Mouse (Mus musculus): ENCODE results near the gene Lsg1.

Lsg1 gene

DNA sequence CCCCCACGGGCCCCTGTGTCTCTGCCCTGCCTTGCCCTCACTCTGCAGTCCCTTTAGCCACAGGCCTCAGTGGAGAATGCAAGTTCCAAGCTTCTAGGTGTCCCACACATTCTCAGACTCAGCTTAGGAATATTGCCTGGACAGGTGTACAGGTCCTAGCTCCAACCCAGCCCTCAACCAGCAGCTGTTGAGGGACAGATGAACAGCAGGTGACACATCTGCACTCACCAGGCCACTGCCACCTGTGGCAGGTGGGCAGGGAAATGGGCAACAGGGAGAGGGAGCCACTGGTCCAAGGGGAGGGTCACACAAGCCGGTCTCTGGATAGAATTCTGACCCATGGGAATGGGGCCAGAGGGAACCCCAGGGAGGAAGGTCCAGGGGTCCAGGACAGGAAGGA, 59.5 kb downstream of the Lsg1 start:
- in situ Hi-C loops (cut with MboI; ENCODE audit: unreplicated experiment in 2 of 2), result loop anchor here in 1 of 2 experiments (10.0 to 25.0 kb wide), 2 partner anchors 1683 to 1941 kb away; no protein-coding TSS in a partner anchor

DNA sequence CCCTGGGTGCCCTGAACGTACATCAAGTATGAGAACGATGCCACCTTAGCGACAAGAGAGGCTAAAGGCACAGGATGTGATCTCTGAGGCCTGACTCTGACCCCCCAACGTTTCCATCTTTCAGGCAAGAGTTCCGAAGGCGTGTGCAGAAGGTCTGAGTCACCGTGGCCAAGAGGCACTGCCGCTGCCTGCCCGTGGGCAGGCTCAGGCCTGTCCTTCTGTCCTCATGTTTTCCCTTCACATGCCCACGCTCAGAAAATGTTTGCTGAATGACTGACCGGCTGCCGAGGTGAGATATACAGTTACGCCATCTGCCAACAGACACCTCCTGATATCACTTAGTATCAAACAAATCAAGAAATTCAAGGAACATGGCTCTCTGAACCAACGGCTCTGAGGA, 61.6 kb downstream of the Lsg1 start:
- in situ Hi-C loops (cut with MboI; ENCODE audit: unreplicated experiment in 2 of 2), result loop anchor here in 1 of 2 experiments (10.0 to 25.0 kb wide), 2 partner anchors 1681 to 1938 kb away; no protein-coding TSS in a partner anchor

DNA sequence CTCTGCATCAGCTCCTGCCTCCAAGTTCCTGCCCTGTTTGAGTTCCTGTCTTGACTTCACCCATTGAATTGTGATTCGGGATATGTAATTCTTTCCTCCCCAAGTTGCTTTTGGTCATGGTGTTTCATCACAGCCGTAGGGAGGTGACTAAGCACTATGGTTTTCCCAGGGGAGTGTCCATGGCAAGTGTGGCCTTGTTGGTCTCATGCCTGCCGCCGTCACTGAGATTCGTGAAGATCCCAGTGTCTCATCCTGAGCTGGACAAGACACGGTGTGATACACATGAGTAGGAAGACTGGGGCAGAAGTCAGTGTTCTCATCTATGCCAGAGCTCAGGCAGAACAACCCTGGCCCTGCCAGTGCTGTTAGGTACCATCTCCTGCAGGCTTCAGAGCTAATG, 62.9 kb downstream of the Lsg1 start:
- in situ Hi-C loops (cut with MboI; ENCODE audit: unreplicated experiment in 2 of 2), result loop anchor here (5.0 to 25.0 kb wide), 3 partner anchors 272 to 1680 kb away; no protein-coding TSS in a partner anchor

DNA sequence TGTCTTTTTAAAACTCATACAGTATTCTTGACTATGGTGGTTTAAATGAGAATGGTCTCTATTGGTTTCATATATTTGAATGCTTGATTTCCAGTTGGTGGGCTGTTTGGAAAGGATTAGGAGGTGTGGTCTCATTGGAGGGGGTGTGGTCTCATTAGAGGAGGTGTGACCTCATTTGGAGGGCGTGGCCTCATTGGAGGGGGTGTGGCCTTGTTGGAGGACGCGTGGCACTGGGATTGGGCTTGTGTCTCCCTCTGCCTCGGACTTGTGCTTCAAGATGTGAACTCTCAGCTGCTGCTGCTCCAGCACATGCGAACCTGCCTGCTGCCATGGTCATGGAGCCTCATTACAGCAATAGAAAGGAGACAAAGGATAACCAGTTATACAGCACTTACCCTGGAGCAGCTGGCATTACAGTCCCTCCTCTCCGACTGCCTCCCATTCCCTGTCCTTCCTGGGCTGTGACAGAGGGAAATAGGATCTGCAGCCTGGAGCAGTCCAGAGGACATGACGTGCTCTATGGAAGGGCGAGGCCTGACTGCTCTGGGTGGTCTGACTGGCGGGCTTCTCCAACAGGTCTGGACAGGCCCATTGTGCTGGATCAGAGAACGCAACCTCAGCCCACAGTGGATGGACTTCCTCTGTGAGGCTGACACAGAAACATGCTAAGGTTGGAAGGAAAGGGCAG, 65.0 kb downstream of the Lsg1 start:
- in situ Hi-C loops (cut with MboI; ENCODE audit: unreplicated experiment in 2 of 2), result loop anchor here (5.0 to 25.0 kb wide), 3 partner anchors 270 to 1678 kb away; no protein-coding TSS in a partner anchor

DNA sequence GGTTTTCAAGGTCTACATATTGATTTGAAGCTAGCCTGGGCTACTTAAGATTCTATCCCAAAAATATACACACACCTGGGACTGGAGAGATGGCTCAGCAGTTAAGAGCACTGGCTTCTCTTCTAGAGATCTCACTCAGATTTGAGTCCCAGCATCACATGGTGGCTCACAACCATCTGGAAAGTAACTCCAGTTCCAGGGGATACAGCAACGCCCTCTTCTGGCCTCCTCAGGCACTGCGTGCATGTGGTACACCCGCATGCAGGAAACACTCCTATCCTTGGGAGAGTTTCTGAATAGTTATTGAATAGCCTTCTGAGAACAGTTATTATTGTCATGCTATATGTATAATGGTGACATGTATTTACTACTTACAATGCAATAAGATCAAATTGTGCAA, 66.2 kb downstream of the Lsg1 start:
- in situ Hi-C loops (cut with MboI; ENCODE audit: unreplicated experiment in 2 of 2), result loop anchor here (5.0 to 25.0 kb wide), 3 partner anchors 269 to 1676 kb away; no protein-coding TSS in a partner anchor

DNA sequence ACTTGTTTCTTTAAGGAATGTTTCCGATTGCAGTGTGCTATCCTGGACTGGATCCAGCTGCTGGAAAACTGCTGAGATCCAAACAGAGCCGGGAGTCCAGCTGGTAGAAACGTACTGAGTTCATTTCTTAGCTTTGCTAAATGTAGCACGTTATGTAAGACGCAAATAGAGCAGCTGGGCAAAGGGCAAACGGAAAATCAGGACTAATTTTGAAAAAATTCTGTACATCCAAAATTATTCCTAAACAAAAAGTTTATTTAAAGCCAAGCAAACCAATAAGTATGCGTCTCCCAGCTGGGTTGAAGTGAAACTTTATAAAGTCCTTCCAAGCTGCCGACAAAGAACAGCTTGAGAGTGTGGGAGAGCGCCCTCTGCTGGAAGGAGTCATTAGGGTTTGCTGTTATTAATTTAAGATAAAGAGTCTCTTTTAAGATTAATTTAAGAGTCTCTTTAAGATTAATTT, 67.0 kb downstream of the Lsg1 start:
- in situ Hi-C loops (cut with MboI; ENCODE audit: unreplicated experiment in 2 of 2), result loop anchor here (5.0 to 25.0 kb wide), 3 partner anchors 268 to 1676 kb away; no protein-coding TSS in a partner anchor

DNA sequence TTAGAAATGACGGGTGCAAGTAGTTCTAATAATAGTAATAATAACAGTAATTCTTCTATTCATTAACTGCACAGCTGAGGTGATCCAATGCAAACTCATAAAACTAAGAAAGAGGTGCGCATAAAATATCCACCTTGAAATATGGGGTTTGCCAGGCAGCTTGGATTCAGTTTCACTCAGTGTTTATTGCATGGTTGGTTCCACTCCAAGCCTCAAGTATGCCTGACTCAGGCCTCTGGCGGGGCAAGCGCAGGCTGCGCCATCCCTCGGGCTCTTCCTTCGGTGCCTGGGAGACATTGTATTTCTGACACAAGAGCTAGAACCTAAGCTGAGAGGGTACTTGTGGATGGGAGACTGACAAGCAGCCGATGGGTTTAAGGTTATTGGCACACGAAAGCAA, 68.8 kb downstream of the Lsg1 start:
- in situ Hi-C loops (cut with MboI; ENCODE audit: unreplicated experiment in 2 of 2), result loop anchor here (10.0 to 25.0 kb wide), 3 partner anchors 784 to 894 kb away; no protein-coding TSS in a partner anchor

DNA sequence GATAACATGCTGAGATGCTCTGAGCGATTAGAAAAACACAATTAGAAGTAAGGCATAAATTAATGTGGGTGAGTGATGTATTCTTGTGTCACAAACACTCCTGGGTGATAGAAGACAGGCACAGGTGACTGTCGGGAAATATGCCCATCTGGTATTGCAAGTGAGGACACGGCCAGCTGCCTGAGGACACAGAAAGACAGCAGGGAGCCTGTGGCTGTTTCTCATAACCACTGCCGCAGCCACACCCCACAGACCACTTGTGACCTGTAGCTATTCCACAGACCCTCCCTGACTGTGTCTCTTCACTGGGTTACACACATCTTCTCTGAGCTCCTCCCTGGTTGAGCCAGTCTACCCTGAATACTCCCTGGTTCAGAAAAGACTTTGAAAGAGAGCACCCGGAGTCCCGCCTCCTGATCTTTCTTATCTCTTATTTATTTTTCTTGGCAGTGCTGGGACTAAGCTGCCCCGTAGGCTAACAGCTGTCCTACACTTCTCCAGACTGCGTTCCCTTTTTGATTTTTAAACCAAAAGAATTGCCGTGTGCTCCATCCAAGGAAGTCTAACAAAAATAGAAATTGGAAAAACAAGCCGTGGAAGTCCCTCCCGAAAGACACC, 69.6 kb downstream of the Lsg1 start:
- in situ Hi-C loops (cut with MboI; ENCODE audit: unreplicated experiment in 2 of 2), result loop anchor here (10.0 to 25.0 kb wide), 3 partner anchors 783 to 893 kb away; no protein-coding TSS in a partner anchor

DNA sequence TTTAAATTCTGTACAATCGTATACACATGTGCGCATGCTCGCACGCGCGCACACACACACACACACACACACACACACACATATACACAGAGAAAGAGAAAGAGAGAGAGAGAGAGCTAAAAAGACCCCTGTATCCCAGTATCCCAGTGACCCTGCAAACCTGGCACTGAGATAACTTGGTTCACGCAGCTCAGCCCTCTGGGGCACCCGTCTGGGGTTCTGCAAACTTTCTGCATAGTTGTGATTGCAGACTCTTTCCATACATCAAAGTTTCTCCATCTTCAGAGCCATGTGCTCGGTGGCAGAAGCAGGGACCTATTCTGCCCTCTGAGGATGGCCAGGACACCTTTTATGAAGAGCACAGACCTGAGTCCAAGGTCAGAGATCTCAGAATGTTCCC, 70.4 kb downstream of the Lsg1 start:
- in situ Hi-C loops (cut with MboI; ENCODE audit: unreplicated experiment in 2 of 2), result loop anchor here (10.0 to 25.0 kb wide), 3 partner anchors 782 to 892 kb away; no protein-coding TSS in a partner anchor

DNA sequence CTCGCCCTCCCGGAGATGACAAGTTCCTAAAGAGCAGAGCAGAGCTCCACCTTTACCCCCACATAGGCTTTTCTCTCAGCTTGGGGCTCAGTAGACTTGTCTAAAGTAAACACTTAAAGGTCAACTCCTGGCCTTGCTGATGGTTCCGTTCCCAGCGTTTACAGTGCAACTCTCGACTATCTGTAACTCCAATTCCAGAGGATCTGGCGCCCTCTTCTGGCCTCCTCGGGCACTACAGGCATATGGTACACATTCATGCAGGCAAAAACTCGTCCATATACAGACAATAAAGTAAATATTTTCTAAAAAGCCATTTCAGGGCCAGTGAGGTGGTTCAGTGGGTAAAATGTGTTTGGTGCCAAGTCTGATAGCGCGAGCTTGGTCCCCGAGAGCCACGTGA, 72.0 kb downstream of the Lsg1 start:
- in situ Hi-C loops (cut with MboI; ENCODE audit: unreplicated experiment in 2 of 2), result loop anchor here (10.0 to 25.0 kb wide), 3 partner anchors 781 to 891 kb away; no protein-coding TSS in a partner anchor

DNA sequence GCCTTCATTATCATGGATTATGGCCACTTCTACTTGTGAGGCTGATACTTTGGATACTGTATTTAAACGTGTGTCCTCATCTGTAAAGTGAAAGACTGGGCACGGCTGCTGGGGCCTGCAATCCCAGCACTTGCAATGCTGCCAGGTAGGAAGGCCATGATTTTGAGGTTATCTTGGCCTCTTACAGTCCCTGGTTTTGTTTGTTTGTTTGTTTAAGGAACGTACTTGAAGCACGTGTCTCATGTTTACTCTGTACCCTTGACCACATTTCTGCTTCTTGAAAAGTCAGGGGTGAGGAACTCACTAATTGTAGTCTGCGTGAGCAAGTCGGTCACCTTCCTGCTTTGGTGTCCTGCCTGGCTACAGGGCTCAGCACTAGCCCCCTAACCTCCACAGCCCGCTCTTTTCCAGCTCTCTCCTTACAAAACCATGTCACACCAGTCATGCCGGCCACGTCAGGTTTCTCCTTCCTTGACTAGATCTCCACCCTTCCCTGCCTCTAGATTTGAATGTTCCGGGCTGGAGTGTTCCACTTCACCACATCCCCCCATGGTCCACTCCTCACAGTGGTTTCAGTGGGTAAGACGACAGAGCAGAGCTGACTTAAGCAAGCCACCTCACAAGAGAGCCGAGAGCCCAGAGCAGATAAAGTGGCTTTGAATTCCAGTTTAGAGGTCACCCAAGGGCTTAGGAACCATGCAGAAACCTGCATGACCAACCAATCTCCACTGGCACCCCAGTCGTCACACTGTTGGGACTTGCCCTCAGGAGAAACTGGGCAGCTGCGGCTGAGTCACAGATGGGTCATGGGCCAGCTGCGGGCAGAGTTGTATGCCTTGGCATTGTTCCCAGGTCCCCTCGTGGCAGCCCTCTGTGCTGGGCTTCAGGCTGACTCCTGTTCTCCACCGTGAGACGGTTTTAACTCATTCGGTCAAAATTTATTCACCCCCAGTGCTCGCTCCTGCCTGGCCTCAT, 74.1 kb downstream of the Lsg1 start:
- in situ Hi-C loops (cut with MboI; ENCODE audit: unreplicated experiment in 2 of 2), result loop anchor here (5.0 to 25.0 kb wide), 4 partner anchors 261 to 889 kb away; no protein-coding TSS in a partner anchor

DNA sequence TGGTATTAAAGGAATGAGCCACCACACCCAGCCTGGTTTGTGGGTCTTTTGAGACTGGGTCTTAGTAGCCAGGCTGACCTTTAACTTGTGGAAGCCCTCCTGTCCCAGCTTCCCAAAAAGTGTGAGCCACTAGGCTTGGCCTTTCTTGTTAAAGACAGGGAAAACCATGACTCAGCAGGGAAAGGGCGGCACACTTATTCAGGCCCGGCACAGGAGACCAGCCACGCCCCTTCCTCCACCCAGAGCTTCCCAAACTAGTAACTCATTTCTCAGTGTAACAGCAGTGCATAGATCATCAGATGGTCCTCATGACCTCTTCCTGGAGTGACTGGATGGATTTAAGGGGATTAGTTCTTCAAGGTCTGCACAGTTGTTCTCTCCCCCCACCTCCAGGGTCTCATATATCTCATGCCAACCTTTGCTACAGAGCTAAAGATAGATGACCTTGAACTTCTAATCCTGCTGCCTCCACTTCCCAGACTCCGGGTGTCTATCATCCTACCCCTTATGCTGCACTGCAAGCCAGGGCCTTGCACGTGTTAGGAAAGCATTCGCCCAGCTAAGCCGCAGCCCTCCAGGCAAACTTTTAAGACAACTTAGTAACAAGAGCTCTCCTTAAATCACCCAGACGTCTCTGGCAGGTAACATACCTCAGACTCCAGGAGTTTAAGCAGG, 74.9 kb downstream of the Lsg1 start:
- in situ Hi-C loops (cut with MboI; ENCODE audit: unreplicated experiment in 2 of 2), result loop anchor here (5.0 to 25.0 kb wide), 4 partner anchors 260 to 888 kb away; no protein-coding TSS in a partner anchor

DNA sequence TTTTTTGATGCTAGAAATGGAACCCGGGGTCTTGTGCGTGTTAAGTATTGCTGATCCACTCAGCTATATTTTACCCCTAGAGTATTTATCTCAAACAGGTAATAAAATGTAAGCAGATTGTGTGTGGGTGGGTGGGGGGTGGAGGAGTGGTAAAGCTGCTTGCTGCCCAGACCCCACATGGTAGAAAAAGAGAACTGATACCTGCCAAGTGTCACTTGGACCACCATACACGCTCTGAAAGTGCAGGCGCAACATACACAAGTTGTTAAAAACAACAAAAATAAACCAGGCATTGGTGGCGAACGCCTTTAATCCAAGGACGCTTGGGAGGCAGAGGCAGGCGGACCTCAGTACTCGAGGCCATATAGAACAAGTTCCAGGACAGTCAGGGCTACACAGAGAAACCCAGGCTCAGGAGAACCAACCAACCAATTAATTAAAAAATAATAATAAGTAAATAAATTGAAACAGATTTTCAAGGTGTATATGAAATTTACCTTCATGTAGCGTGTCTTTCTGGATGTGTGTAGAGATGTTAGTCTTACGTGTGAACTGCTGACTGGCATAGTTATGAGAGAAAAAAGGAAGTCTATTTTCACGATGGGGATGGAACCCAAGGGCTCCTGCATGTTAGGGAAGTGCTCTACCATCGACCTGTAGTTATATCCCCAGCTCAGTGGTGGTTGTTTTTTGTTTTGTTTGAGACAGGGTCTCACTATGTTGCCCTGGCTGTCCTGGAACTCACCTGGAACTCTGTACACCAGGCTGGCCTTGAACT, 75.6 kb downstream of the Lsg1 start:
- in situ Hi-C loops (cut with MboI; ENCODE audit: unreplicated experiment in 2 of 2), result loop anchor here (5.0 to 25.0 kb wide), 4 partner anchors 259 to 887 kb away; no protein-coding TSS in a partner anchor

DNA sequence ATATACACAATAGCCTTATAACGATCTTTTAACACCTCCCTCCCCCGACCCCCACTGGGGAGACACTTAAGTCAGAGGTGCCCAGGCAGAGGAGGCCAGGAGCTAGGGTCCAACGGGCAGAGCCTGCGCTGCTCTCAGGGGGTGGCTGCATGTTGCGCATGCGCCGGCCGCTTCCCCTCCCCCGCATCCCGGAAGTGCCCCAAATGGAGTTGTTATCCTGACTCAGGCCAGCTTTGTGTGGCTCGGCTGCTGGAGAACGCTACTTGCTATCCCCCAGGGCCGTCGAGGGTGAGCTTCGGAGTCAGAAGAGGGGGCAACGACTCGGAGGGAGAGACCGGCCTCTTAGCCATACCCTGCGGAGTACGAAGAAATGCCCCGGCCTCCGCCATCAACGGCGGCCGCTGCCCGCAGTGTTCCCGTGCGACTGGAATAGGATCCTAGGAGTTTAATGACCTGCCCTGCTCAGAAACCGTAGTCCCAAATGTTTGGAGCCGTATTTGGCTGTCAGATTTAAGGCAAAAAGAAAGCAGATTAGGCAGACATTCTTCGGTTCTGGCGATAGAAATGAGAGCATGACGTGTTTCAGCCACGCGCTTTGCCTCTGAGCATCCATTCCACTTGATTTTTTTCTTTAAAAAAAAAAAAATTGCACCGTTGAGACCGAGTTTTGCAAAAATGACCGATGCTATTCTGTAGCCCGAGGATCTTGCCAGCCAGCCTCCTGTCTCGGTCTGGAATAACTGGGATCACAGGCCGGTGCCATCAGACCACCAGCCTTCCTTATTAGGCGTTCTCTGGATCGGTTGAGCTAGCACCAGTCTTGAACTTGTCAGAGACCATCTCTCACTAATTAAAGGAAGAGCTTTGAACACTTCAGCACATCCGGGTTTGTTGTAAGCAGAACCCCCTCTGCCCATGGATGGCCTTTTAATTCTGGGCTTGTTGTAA, 76.6 kb downstream of the Lsg1 start:
- in situ Hi-C loops (cut with MboI; ENCODE audit: unreplicated experiment in 2 of 2), result loop anchor here (5.0 to 25.0 kb wide), 4 partner anchors 258 to 886 kb away; no protein-coding TSS in a partner anchor

Data from v-Abl transformed pro-B cells (cell line).